Mouse (Mus musculus): ENCODE measurements at regions not wholly inside any gene's neighbourhood (a gene's known extent, or its start where the extent isn't known, plus 50 kb on each side); places are given as distances from the start of the nearest gene placed in this dataset.
"Not testable (repeated sequence)": the region's sequence is repeated elsewhere in the genome, so short reads cannot be mapped to it uniquely, and the experiment has no call there.

GRCm38 (mm10) chrX:34333150-34333549, 94.6 kb upstream of the Spin2g start:
- not testable (repeated sequence) for DNase-seq

- peak; percentile 13 for DNase-seq
Observed at GRCm38 (mm10) chrX:34325173-34325572, 86.6 kb upstream of the Spin2g start.

GRCm38 (mm10) chrX:34317727-34318126, 79.2 kb upstream of the Spin2g start:
- DNase-seq: not testable (repeated sequence)

DNA sequence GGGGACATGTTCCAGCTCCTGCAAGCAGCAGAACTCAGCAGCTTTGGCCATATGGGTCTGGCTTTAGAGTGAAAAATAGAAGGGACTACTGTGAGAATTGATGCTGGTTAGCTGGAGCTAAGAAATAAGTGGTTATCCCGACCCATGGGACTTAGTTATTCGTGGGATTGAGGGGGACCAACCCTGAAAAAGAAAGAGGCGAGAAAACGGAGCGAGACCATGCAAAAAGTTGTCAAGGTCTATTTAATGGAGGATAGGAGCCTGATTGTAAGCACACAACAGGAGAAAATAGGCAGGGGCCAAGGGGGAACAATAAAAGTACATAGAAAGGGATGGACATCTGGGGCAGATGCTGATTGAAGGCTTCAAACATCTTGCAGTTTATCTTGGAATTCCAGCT, 75.6 kb upstream of the Spin2g start:
- DNase-seq: not testable (repeated sequence)
